In the genomic region with DNA sequence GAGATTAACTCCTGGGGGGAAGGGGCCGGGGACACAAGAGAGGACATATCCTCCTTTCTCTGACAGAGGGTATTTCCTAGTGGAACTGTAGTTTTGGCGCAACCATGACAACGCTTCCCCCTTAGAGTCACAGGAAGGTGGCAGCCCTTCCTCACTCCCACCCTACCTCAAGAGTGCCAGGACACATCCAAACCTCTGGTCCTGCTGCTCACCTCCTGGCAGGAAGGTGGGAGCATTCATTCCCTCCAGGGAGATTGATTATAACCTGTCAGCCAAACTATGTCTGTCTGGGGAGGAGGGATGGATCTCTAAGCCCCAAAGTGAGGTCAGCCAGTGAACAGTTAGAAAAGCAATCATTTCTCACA, we compare ENCODE assay signal across 8 mouse cellular contexts. TPM values are rescaled to one million over a fixed set of nuclear protein-coding genes. Genes with fewer than 3 reads are reported as not detected.
A peak's percentile ranks its signal among the peaks of the same experiment; 100 is the strongest.
DNase-seq lines count a peak whose midpoint lies in the region; ATAC-seq lines count a peak whose summit lies in the region.

No protein-coding gene starts in this region.

- intact Hi-C loops in heart, postnatal 10 days (cut with DNase I) = loop anchor here (2.0 to 5.0 kb wide), 3 partner anchors 126 to 901 kb away; no protein-coding TSS in a partner anchor

- ATAC-seq in activated CD4-positive, CD25-positive, alpha-beta regulatory T cell, adult 4 months = peak; percentile 13

- peak; percentile 58 for DNase-seq in cerebellum, adult 9-10 months
- DNase-seq in cerebellum, postnatal 4 days (ENCODE audit: low spot score in 2 of 2) = no peak
- DNase-seq in heart, postnatal 10 days = peak; percentile 52 to 53
- DNase-seq in kidney, postnatal 36 days = peak; percentile 73 to 81
- peak; percentile 39 for DNase-seq in naive thymus-derived CD4-positive, alpha-beta T cell, adult 2 months (ENCODE audit: low read depth)
- no peak for DNase-seq in left cerebral cortex, adult 18-20 months (ENCODE audit: low spot score in 2 of 2)
- no peak for DNase-seq in left cerebral cortex, adult 8-10 months (ENCODE audit: low spot score in 2 of 2)

RNA-seq across cellular contexts. Expression of a gene that starts 2.4 kb away (rescaled TPM):
- 100 to 1,000 TPM in 1 of 2 experiments, 10 to 100 TPM in 1; 73.9 to 107 TPM for polyA plus RNA-seq in activated CD4-positive, CD25-positive, alpha-beta regulatory T cell, adult 4 months (2017; shearing (Covaris generic))
- 10 to 100 TPM; 40.0 to 40.8 TPM for total RNA-seq in heart, postnatal 10 days (2021)
- 100 to 1,000 TPM; 153 to 167 TPM for total RNA-seq in left cerebral cortex, adult 18-20 months (2021)
- 100 to 1,000 TPM in 3 of 4 experiments, 10 to 100 TPM in 1; 92.2 to 130 (median 111) TPM for total RNA-seq in left cerebral cortex, adult 8-10 months (2022)

Comparison
In these comparisons a context has a peak if more than half of its experiments do, and no peak if none do; other contexts are left out.
1. DNase-seq: peak in cerebellum, adult 9-10 months (single experiment), heart, postnatal 10 days (2 of 2), kidney, postnatal 36 days (2 of 2) and naive thymus-derived CD4-positive, alpha-beta T cell, adult 2 months (single experiment); none in cerebellum, postnatal 4 days (0 of 2), left cerebral cortex, adult 18-20 months (0 of 2) and left cerebral cortex, adult 8-10 months (0 of 2).